16 mouse cellular contexts compared by ENCODE assay signal in genomic region chr7:43712267-43712666, GRCm38 (mm10). TPM values are rescaled to one million over a fixed set of nuclear protein-coding genes. Genes with fewer than 3 reads are reported as not detected.
A peak's percentile ranks its signal among the peaks of the same experiment; 100 is the strongest.
DNase-seq lines count a peak whose midpoint lies in the region; ATAC-seq and TF ChIP-seq lines count a peak whose summit lies in the region.
"Had no signal": no experiment of that assay in that cellular context is flagged by ENCODE, and none has a peak within 500 bp of the region (broad histone marks: within the 10 kb centered on the region; RNA-seq: fewer than 3 reads in every experiment).

Klk13 (plus strand) TSS chr7:43712567.

- no peaks in the 10 kb centered on the region for H3K36me3 ChIP-seq in heart, embryonic 13.5 days
- no peaks in the 10 kb centered on the region for H3K36me3 ChIP-seq in embryonic facial prominence, embryonic 11.5 days (replicated peaks; ENCODE audit: control insufficient read depth, insufficient read depth, low read depth, low read length)
- no peaks in the 10 kb centered on the region for H3K36me3 ChIP-seq in midbrain, embryonic 13.5 days

- DNase-seq in heart, postnatal 14 days = no peak
- no peak for DNase-seq in lung, adult 2 months
- DNase-seq in lung, postnatal 36 days = no peak
- no peak for DNase-seq in embryonic facial prominence, embryonic 11.5 days (ENCODE audit: low spot score)
- DNase-seq in cerebellum, adult 2 months = no peak
- DNase-seq: adrenal gland, postnatal 14 days; kidney, postnatal 14 days; right cerebral cortex, adult 18-20 months; thymus, postnatal 25 days had no signal

- H3K9me3 ChIP-seq in heart, embryonic 13.5 days = no peaks in the 10 kb centered on the region
- no peaks in the 10 kb centered on the region for H3K9me3 ChIP-seq in embryonic facial prominence, embryonic 11.5 days (replicated peaks; ENCODE audit: control insufficient read depth, low read length)
- no peaks in the 10 kb centered on the region for H3K9me3 ChIP-seq in midbrain, embryonic 13.5 days

- H3K27ac ChIP-seq in heart, embryonic 13.5 days (replicated peaks) = no peak within 1 kb of the TSS
- no peak within 1 kb of the TSS for H3K27ac ChIP-seq in embryonic facial prominence, embryonic 11.5 days (replicated peaks; ENCODE audit: low read depth, low read length)
- H3K27ac ChIP-seq in midbrain, embryonic 13.5 days = no peak within 1 kb of the TSS
- no peak within 1 kb of the TSS for H3K27ac ChIP-seq in cerebellum, adult 2 months (ENCODE audit: insufficient read depth, low read length)

- H3K4me2 ChIP-seq in heart, embryonic 13.5 days = peak within 1 kb of the TSS; percentile 50
- peak within 1 kb of the TSS; percentile 1; the same call in 1 of the 2 replicates for H3K4me2 ChIP-seq in embryonic facial prominence, embryonic 11.5 days (ENCODE audit: low read depth, low read length)
- H3K4me2 ChIP-seq in midbrain, embryonic 13.5 days (replicated peaks) = peak within 1 kb of the TSS; percentile 13; the same call in 1 of the 2 replicates

- H3K4me1 ChIP-seq in heart, embryonic 13.5 days = peaks cover 12% of the 10 kb centered on the region
- H3K4me1 ChIP-seq in lung, adult 2 months (ENCODE audit: control insufficient read depth, insufficient read depth, low read length) = peaks cover 5% of the 10 kb centered on the region; the same call in 1 of the 2 replicates
- H3K4me1 ChIP-seq in embryonic facial prominence, embryonic 11.5 days (ENCODE audit: control insufficient read depth, insufficient read depth, low read length) = no peaks in the 10 kb centered on the region
- peaks cover 11% of the 10 kb centered on the region; the same call in 1 of the 2 replicates for H3K4me1 ChIP-seq in midbrain, embryonic 13.5 days (replicated peaks)
- no peaks in the 10 kb centered on the region for H3K4me1 ChIP-seq in cerebellum, adult 2 months (ENCODE audit: control insufficient read depth, insufficient read depth, low read length)

- 53% methylated on average over 4 of the region's 4 CpGs for WGBS in heart, embryonic 13.5 days
- WGBS in lung, adult 2 months = 49% methylated on average over 4 of the region's 4 CpGs
- 50% methylated on average over 4 of the region's 4 CpGs for WGBS in embryonic facial prominence, embryonic 11.5 days
- WGBS in midbrain, embryonic 13.5 days = 58% methylated on average over 4 of the region's 4 CpGs
- 51% methylated on average over 4 of the region's 4 CpGs for WGBS in cerebellum, adult 2 months

- ATAC-seq in heart, embryonic 13.5 days (ENCODE audit: extremely low read depth, insufficient number of reproducible peaks, low FRiP score, low TSS enrichment) = no peak
- no peak for ATAC-seq in embryonic facial prominence, embryonic 11.5 days (replicated peaks; ENCODE audit: insufficient number of reproducible peaks, low FRiP score, low TSS enrichment, low read depth)
- ATAC-seq in midbrain, embryonic 13.5 days = no peak
- no peak for ATAC-seq in activated CD4-positive, CD25-positive, alpha-beta regulatory T cell, adult 4 months
- ATAC-seq: Patski had no signal

- H3K4me3 ChIP-seq in heart, embryonic 13.5 days = 0 out of 2 replicates have a peak within 1 kb of the TSS, but pooled peaks have one; percentile 12
- no peak within 1 kb of the TSS for H3K4me3 ChIP-seq in lung, adult 2 months (replicated peaks; ENCODE audit: extremely low read depth, low read depth, low read length)
- no peak within 1 kb of the TSS for H3K4me3 ChIP-seq in embryonic facial prominence, embryonic 11.5 days (ENCODE audit: low read depth, low read length)
- H3K4me3 ChIP-seq in midbrain, embryonic 13.5 days (replicated peaks) = no peak within 1 kb of the TSS
- no peak within 1 kb of the TSS for H3K4me3 ChIP-seq in cerebellum, adult 2 months (replicated peaks; ENCODE audit: insufficient read depth, low read depth, low read length)

- no peak within 1 kb of the TSS for H3K9ac ChIP-seq in heart, embryonic 13.5 days
- no peak within 1 kb of the TSS; the same call in 1 of the 2 replicates for H3K9ac ChIP-seq in embryonic facial prominence, embryonic 11.5 days (replicated peaks; ENCODE audit: low read length)
- no peak within 1 kb of the TSS; the same call in 1 of the 2 replicates for H3K9ac ChIP-seq in midbrain, embryonic 13.5 days (replicated peaks)

- intact Hi-C loops in heart, postnatal 14 days (cut with DNase I) = no loop called here

- H3K27me3 ChIP-seq in heart, embryonic 13.5 days (replicated peaks) = peaks cover 11% of the 10 kb centered on the region
- no peaks in the 10 kb centered on the region; the same call in 1 of the 2 replicates for H3K27me3 ChIP-seq in embryonic facial prominence, embryonic 11.5 days (ENCODE audit: control insufficient read depth, insufficient read depth, low read length)
- H3K27me3 ChIP-seq in midbrain, embryonic 13.5 days = 0 out of 2 replicates have a peak, but pooled peaks cover 6% of the 10 kb centered on the region
- no peaks in the 10 kb centered on the region; the same call in 1 of the 2 replicates for H3K27me3 ChIP-seq in cerebellum, adult 2 months (ENCODE audit: control insufficient read depth, insufficient read depth, low read length)

- no peak for TF ChIP-seq POLR2A in lung, adult 2 months (IDR thresholded peaks at IDR 0.05; ENCODE audit: borderline replicate concordance, extremely low read depth, low read depth, low read length)
- no peak for TF ChIP-seq POLR2A in cerebellum, adult 2 months (IDR thresholded peaks at IDR 0.05; ENCODE audit: borderline replicate concordance, insufficient read depth, low read length)

- no peak for TF ChIP-seq CTCF in lung, adult 2 months (IDR thresholded peaks at IDR 0.05; ENCODE audit: insufficient read depth, low read length)
- no peak for TF ChIP-seq CTCF in cerebellum, adult 2 months (IDR thresholded peaks at IDR 0.05; ENCODE audit: borderline replicate concordance, insufficient read depth, low read depth, low read length)

RNA-seq across cellular contexts. Expression of gene Klk13, which starts in this region (rescaled TPM):
- polyA plus RNA-seq in heart, embryonic 13.5 days (2015; fragmentation: Nextera tagmentation; extraction: Ambion mirVana) = 0.20 TPM in 1 of 2 replicates, not detected in the other
- not detected for total RNA-seq in heart, postnatal 14 days (2021)
- polyA plus RNA-seq in lung, adult 2 months (2012; rRNA removed) = 8.4 and 35.6 TPM in 2 replicates
- 0.49 TPM in 2 replicates for polyA plus RNA-seq in embryonic facial prominence, embryonic 11.5 days (2014; fragmentation: Nextera tagmentation; extraction: Ambion mirVana)
- polyA plus RNA-seq in midbrain, embryonic 13.5 days (2015; fragmentation: Nextera tagmentation; extraction: Ambion mirVana) = not detected in 2 replicates
- not detected in 2 replicates for polyA plus RNA-seq in cerebellum, adult 2 months (2012; rRNA removed)
- polyA plus RNA-seq in activated CD4-positive, CD25-positive, alpha-beta regulatory T cell, adult 4 months (2017; shearing (Covaris generic)) = not detected
- total RNA-seq: adrenal gland, postnatal 14 days; left cerebral cortex, adult 8-10 months had no signal
- polyA plus RNA-seq: C2C12; heart, postnatal 0 days; Patski had no signal
